Mouse (Mus musculus): Measurements from ENCODE around the gene Glud1.

Glud1 gene

GRCm38 (mm10) chr14:34378560-34379331 lies 68.2 kb downstream of the Glud1 start:
- peak in 1 of 2 experiments; percentile 41 for DNase-seq (ENCODE audit: low spot score in 2 of 2)

DNA sequence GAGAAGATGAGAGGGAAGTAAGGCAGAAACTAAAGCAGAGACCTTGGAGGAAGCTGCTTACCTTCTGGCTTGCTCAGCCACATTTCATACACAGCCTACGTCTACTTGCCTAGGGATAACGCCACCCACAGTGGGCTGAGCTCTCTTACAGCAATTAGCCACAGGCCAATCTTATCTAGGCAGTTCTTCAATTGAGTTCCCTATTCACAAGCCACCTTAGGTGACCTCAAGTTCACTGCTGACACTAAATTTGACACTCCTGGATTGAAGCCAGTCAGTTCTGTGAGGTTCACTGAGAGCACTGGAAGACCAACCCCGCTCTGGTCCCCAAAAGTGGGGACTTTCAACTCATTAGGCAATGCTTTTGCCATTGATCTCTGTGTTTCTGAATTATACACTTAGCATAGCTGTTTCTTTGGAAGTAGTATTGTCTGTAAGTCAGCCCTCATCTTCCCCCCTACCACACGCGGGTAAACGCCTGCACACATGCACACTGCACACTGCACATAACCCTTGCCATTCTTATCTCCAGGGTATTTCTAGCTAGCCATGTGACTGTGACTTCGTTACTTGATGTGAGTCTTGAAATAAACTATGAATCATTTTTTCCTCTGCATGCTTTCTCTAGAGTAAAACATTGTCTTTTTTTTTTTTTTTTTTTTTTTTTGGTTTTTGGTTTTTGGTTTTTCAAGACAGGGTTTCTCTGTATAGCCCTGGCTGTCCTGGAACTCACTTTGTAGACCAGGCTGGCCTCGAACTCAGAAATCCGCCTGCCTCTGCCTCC lies 72.6 kb downstream of the Glud1 start:
- DNase-seq (ENCODE audit: low spot score in 2 of 2) = no peak

- no peak for DNase-seq (ENCODE audit: low spot score in 2 of 2)
These were observed 82.8 kb downstream of the Glud1 start for GRCm38 (mm10) chr14:34393295-34393694.

All from urinary bladder, postnatal 4 days (tissue).